Mouse (Mus musculus): Measurements from ENCODE around the gene Narf.

DNA sequence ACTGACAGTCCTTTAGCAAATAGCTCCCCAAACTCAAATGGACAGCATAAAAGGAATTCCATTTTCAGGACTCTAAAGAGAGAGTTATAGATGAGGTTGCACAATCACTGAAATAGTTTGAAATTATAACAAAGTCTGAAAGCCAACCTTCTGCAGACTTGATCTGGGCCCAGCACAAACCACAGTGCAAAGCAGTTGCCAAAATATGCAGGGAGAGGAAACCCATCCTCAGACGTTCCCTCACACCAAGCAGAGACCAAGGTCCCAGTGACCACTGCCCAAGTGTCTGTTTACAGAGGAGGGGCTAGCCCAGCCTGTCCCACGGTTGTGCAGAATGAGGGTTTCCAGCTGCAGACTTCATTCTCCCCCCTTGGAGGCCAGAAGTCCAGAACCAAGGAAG lies 38.4 kb upstream of the Narf start:
- TF ChIP-seq CTCF (IDR thresholded peaks at IDR 0.05; ENCODE audit: low read depth, low read length) (no peak), POLR2A (IDR thresholded peaks at IDR 0.05; ENCODE audit: extremely low read depth, insufficient read depth, low read length) (no peak)
